Mouse (Mus musculus) ovary, postnatal 14 days (tissue): ENCODE results near the gene Cadm4.

Source experiments
- DNase-seq: peaks from one replicate; pipeline ENCODE4 v3.0.0; 2022; ENCODE audit warnings: low spot score

Cadm4 gene

GRCm38 (mm10) chr7:24481474-24482207, at the start of gene Cadm4:
Gene Cadm4, plus strand, starts transcription at chr7:24482023.
- DNase-seq, result peak; percentile 82

GRCm38 (mm10) chr7:24435305-24435704, 46.5 kb upstream of the Cadm4 start:
- no peak for DNase-seq

GRCm38 (mm10) chr7:24437981-24438380, 43.8 kb upstream of the Cadm4 start:
- DNase-seq, result no peak

GRCm38 (mm10) chr7:24439191-24439590, 42.6 kb upstream of the Cadm4 start:
- no peak for DNase-seq

DNA sequence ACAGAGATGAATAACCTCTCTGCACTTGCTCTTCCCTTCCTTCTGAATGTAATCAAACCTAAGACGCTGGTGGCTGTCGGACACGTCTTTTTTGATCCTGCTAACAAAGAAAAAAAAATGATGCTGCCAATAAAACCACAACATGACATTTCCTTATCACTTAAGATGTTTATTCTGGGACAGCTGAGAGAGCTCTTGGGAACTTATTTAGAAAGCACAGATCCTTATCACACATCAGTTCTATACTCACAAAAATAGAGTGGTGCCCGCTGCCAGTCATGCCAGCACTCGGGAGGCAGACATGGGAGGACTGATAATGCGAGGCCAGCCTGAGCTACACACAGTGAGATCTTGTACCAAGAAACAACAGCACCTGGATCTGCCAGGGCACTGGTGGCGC, 41.9 kb upstream of the Cadm4 start:
- no peak for DNase-seq

GRCm38 (mm10) chr7:24441785-24442184, 40.0 kb upstream of the Cadm4 start:
- peak; percentile 43 for DNase-seq

GRCm38 (mm10) chr7:24442313-24442712, 39.5 kb upstream of the Cadm4 start:
- DNase-seq, result no peak

GRCm38 (mm10) chr7:24445266-24445926, 36.4 kb upstream of the Cadm4 start:
- no peak for DNase-seq

DNA sequence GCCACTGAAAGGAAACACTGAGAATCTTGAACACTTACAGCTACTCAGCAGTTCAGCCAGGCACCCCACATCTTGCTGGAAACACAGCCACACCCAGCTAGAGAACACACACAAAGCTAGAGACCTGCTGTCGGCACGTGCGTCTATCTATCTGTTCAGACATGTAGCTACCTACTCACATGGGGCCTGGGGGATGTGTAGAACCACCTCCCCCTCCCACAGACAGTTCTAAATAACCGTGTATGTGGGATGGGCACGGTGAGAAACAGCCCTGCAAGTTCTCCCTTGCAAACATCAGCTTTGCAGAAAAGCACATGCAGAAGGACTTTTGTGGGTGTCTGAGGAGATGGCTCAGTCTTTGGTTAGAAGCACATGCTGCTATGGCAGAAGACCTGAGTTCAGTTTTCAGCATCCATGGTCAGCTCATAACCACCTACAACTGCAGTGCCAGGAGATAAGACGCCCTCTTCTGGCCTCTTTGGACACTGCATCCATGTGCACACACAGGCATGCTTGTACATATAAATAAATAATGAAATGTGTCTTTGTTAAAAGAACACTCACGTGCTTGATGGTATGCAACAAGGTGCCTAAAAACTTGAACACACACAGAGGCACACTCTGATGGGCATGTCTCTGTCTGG, 35.0 kb upstream of the Cadm4 start:
- DNase-seq, result no peak

DNA sequence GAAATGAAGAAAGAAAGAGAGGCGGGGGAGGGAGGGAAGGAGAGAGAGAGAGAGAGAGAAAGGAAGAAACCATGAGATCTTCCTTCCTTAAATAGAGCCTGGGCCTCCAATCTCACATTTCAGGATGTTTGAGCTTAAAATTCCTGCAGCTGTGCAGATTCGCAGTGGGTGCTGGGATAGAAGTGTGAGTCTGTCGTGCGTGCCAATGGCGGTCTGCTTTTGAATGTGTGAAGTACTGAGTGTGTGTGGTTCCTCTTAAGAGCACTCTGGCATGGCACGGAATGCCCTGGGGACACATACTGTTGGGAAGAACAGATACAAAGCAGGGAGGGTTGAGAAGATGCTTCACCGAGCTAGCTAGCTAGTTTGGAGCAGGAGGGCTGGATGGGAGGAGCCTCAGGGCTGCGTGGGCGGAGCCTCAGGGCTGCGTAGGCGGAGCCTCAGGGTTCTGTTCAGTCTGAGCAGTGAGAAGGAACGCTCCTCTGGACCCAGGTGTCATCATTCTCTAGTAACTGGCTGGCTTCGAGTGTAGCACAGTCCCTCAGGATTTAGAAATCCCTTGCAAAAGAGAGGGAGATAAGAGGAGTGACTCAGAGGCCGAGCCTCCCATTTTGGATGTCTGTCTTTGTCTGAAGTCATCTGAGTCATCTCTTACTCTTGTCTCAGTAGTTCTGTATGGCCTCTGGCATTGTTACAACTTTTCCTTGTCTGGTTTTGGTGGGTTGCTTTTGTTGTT, 32.9 kb upstream of the Cadm4 start:
- DNase-seq, result no peak

DNA sequence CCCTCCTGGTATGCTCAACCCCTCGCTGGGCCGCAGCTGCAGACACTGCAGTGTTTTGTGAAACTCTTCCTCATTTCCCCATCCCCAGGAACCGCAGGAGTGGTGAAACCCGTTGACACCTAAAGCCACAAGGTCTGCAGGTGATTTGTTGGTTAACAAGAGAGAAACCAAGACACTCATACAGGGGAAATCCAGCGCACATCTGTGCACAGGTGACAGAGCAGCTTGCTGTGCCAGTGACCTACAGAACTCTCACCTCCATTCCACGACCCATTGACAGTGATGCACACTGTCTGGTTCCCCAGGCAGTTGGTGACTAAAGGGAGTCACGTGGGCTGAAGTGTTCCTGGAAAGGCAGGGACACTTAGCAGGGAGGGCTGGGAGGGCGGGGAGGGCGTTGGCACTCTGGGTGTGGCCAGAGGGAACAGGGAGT, 31.2 kb upstream of the Cadm4 start:
- DNase-seq, result no peak

DNA sequence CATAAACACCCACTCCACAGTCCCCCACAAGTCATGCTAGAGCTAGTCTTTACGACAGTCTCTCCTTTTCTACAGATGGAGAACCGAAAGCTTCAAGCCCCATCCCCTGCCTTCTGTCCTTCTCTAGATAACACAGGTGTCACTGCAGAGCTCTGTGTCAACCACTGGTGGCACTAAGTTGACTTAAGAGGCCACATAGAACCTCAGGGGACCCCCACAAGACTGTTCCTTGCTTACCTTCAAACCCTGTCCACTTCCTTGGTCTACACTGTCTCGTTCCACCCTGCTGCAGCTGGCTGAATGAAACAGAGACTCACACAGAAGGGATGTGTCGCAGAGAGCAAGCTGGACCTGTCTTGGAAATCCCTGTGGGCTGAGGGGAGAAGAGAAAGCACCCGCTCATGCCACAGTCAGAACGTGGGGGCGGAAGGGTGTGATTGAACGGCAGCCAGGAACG, 29.9 kb upstream of the Cadm4 start, which contains the start of gene Irgc1:
TSS of gene Irgc1 (minus strand) at position 443 of the 457 bp plus-strand sequence.
- DNase-seq, result no peak

DNA sequence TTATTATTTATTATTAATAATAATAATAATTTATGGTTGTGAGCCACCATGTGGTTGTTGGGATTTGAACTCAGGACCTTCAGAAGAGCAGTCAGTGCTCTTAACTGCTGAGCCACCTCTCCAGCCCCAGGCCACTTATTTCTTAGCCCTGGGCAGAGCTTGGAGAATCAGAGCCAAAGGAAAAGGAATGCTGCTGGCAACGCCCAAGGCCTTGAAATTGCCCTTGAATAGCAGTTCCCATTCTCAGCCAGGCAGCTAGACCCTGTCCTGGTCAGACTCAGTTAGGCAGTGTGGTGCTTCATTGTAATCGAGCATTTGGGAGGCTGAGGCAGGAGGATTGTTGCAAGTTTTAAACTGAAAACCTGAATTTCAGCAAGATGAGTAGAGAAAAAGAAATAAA, 27.6 kb upstream of the Cadm4 start:
- no peak for DNase-seq

- DNase-seq, result no peak
Observed at GRCm38 (mm10) chr7:24455726-24456125, 26.1 kb upstream of the Cadm4 start.

GRCm38 (mm10) chr7:24457726-24458370, 24.0 kb upstream of the Cadm4 start:
- no peak for DNase-seq

DNA sequence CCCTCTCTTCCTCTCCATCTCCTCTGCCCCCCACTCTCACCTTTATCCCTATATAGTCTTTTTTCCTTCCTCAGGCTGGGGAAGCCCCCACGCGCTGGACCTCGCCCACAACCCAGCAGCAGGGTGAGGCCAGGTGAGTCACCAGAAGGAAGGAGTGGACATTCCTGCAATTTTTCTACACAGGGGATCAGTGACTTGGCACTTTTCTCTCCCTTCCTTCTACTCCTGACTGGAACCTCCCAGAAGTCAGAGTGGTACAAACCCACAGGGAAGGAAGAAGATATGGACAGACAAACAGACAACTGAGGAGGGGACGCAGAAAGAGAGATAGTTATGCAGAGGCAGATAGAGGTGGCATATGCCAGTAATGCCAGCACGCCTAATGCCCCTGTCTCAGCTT, 22.4 kb upstream of the Cadm4 start:
- DNase-seq, result no peak

DNA sequence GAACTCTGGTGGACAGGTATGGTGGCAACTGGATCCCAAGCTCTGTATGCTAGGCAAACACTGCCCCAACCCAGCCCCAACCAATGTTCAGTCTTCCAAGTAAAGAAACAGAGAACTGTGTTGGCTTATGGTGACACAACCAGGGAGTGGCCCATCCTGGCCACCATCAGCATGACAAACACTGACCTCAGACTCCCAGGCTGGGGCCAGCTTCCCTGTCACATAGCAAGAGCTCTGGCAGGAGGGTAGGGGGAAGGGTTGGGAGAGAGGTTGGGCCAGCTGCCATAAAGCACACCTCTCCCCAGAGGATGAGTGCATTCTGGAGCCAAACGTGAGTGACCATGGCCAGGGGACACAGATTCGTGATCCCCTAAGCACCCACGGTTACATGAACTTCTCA, 22.0 kb upstream of the Cadm4 start:
- no peak for DNase-seq

GRCm38 (mm10) chr7:24461376-24462051, 20.3 kb upstream of the Cadm4 start:
- no peak for DNase-seq

DNA sequence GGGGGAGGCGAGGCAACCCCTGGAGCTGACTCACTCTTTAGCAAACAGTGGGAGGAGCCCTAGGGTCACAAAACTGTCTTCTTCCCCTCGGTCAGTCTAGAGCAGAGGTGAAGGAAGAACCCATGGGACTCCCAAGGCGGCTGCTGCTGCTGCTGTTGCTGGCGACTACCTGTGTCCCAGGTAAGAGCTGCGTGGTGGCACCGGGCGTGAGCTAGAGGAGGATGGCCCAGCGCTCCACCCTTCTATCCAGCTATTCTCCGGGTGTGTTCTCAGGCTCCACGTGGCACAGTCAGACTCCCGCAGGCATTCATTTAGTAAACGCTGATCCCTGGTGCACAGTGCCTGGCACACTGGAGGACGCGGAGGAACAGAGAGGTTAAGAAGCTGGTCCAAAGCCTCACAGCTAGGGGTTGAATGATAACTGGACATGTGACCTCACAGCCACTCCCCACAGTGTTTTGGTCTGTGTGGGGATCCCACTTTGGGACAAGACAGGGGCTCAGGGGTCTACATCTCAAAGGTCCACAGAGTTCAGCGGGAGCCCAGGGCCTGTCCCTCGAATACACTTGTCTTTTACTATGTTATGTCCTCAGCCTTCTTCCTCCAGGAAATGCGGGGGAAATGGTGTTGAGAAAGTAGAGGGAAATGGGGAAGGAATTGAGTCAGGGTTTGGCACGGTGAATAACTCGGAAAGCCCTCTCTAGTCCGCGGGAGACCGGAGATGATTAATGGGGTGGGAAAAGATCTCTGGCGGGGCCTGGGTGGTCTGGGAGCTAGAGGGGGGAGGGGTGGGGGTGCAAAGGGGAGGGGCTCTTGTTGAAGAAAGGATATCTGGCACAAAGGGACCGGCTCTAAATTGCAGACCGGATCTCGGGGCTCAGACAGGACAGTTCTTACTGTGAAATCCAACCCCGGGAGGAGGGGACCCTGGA, 19.2 kb upstream of the Cadm4 start, which contains the start of gene Plaur:
TSS of gene Plaur (plus strand) at position 97 of the 932 bp plus-strand sequence.
- no peak for DNase-seq

- DNase-seq, result no peak
Observed at GRCm38 (mm10) chr7:24466835-24467234, 15.0 kb upstream of the Cadm4 start.
